Mouse (Mus musculus) C2C12 (cell line): ENCODE measurements around the gene Ppef1.

Experiments
- CEBPB ChIP-seq: IDR thresholded peaks from one replicate; pipeline ENCODE4 v1.6.1; 2011; ENCODE audit warnings: low read depth, mild to moderate bottlenecking, control low read depth, moderate library complexity
- CTCF ChIP-seq: IDR thresholded peaks from one replicate; pipeline ENCODE4 v1.5.1; 2011; ENCODE audit not compliant: control insufficient read depth, insufficient read depth, insufficient read length
- MAX ChIP-seq: IDR thresholded peaks from one replicate; pipeline ENCODE4 v1.6.1; 2011; ENCODE audit warnings: mild to moderate bottlenecking, control low read depth
- MYOD1 ChIP-seq: IDR thresholded peaks from one replicate; pipeline ENCODE4 v1.6.1; 2011; ENCODE audit warnings: low read depth; ENCODE audit not compliant: control insufficient read depth, insufficient read length
- MYOG ChIP-seq: IDR thresholded peaks from one replicate; pipeline ENCODE4 v1.6.1; 2011; ENCODE audit not compliant: control insufficient read depth, insufficient read length; ENCODE audit errors: extremely low read depth
- USF1 ChIP-seq: IDR thresholded peaks from one replicate; pipeline ENCODE4 v1.6.1; 2011; ENCODE audit warnings: low read depth, mild to moderate bottlenecking, control low read depth, moderate library complexity

GRCm38 (mm10) chrX:160585110-160585509 is 150.5 kb downstream of the Ppef1 start:
- TF ChIP-seq CTCF (no peak), USF1 (no peak), CEBPB (no peak), MYOD1 (no peak), MAX (no peak), MYOG (no peak)
